Mouse (Mus musculus) heart, adult 2 months (tissue): ENCODE results near the gene Ttc39a.

ENCODE experiments used
- CTCF ChIP-seq: fragments of 200-600 bp; IDR thresholded peaks from 2 replicates; pipeline ENCODE4 v1.8.1; 2022; ENCODE audit warnings: antibody characterized with exemption, mild to moderate bottlenecking, moderate library complexity
- EP300 ChIP-seq: fragments of 200-500 bp; IDR thresholded peaks from 2 replicates; pipeline ENCODE4 v1.6.1; 2011; ENCODE audit warnings: low read depth, low read length, control low read depth; ENCODE audit not compliant: insufficient read depth
- POLR2A ChIP-seq: fragments of 200-500 bp; IDR thresholded peaks from 2 replicates; pipeline ENCODE4 v1.6.1; 2011; ENCODE audit warnings: mild to moderate bottlenecking, low read depth, low read length, control low read depth; ENCODE audit not compliant: insufficient read depth

DNA sequence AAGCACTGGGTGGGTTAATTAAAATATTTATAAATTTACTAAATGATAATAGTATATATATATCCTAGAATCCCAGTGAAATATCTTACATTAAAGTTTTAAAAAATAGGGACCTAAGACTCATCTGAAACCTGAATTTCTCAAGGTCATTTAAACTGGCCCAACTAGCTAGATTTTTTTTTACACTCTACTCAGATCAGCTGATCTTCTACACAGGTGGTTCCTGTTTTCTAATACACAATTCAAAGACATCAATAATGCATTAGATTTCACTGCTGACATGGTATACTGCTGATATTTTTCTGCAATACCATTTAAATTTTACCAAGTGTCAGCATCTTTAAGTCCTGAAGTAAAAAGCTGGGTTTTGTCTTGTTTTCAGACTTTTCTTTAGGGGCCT is 57.5 kb downstream of the Ttc39a start:
- TF ChIP-seq CTCF (no peak), POLR2A (no peak), EP300 (no peak)
